Mouse (Mus musculus): ENCODE measurements around the gene Rtn4. TPM values are rescaled to one million over a fixed set of nuclear protein-coding genes. Genes with fewer than 3 reads are reported as not detected.

The Rtn4 gene
- polyA plus RNA-seq, 1 experiment from 2014 or later = 63.7 TPM

DNA sequence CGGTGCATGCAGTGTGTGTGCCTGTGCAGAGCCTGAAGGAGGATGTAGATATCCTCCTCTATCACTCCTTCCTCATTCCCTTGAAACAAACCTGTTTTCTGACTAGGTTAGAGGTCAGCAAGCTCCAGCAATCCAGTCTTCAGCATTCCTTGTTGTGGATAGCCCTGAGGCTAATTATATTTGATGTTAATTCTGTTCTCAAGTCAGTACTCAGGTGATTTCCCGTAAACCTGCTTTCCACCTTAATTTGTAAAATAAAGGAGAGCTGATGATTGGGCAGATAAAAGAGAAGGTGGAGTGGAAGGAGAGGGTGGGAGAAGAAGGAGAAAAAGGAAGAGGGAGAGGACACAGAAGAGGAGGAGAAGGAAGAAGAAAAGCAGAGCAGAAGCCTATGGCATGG is 8.5 kb upstream of the Rtn4 start:
- Histone ChIP-seq H3K27me3 (replicated peaks) (no peaks in the 10 kb centered on the region), H3K9ac (no peak overlapping the region), H3K4me1 (no peaks in the 10 kb centered on the region), H3K4me2 (no peak overlapping the region), H3K27ac (no peak overlapping the region), H3K9me3 (no peaks in the 10 kb centered on the region), H3K36me3 (no peaks in the 10 kb centered on the region), H3K4me3 (replicated peaks) (no peak overlapping the region)
- 72% methylated on average over 2 of the region's 2 CpGs for WGBS
- ATAC-seq (ENCODE audit: insufficient read depth, low FRiP score, low read depth) = no peak

GRCm38 (mm10) chr11:29686176-29686575 is 6.6 kb upstream of the Rtn4 start:
- Histone ChIP-seq H3K4me3 (replicated peaks) (no peak overlapping the region), H3K9ac (no peak overlapping the region), H3K27ac (no peak overlapping the region), H3K27me3 (replicated peaks) (no peaks in the 10 kb centered on the region), H3K4me2 (no peak overlapping the region), H3K9me3 (no peaks in the 10 kb centered on the region), H3K4me1 (no peaks in the 10 kb centered on the region), H3K36me3 (no peaks in the 10 kb centered on the region)
- ATAC-seq (ENCODE audit: insufficient read depth, low FRiP score, low read depth) = no peak
- WGBS = 82% methylated on average over 2 of the region's 2 CpGs

DNA sequence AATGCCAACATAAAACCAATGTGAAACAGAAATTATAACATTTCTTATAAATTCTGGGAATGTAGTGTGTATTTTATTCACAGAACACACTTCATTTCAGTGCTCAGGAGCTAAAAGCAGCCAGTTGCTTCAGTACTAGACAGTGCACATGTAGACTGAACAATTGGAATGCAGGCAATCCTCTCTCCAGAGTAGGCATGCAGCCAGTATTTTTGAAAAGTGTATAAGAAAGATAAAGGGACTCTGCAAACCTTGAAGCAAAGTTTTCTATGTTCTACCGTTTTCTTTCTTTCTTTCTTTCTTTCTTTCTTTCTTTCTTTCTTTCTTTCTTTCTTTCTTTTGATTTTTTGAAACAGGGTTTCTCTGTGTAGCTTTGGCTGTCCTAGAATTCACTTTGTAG is 1.2 kb upstream of the Rtn4 start:
- 70% methylated on average over 1 of the region's 1 CpGs for WGBS
- H3K27me3 ChIP-seq (replicated peaks) = no peaks in the 10 kb centered on the region
- no peak for ATAC-seq (ENCODE audit: insufficient read depth, low FRiP score, low read depth)
- H3K9me3 ChIP-seq = no peaks in the 10 kb centered on the region
- H3K4me3 ChIP-seq (replicated peaks) = no peak overlapping the region
- no peak overlapping the region for H3K9ac ChIP-seq
- 0 out of 2 replicates have a peak, but pooled peaks cover 4% of the 10 kb centered on the region for H3K4me1 ChIP-seq
- peak overlapping the region; percentile 85 for H3K27ac ChIP-seq
- H3K36me3 ChIP-seq = no peaks in the 10 kb centered on the region
- H3K4me2 ChIP-seq = no peak overlapping the region

- H3K4me1 ChIP-seq = 0 out of 2 replicates have a peak, but pooled peaks cover 4% of the 10 kb centered on the region
- peak overlapping the region; percentile 42 for H3K4me2 ChIP-seq
- no peak overlapping the region for H3K9ac ChIP-seq
- H3K4me3 ChIP-seq (replicated peaks) = peak overlapping the region; percentile 18; the same call in 1 of the 2 replicates
- no peaks in the 10 kb centered on the region for H3K36me3 ChIP-seq
- H3K27ac ChIP-seq = peak overlapping the region; percentile 85
- no peak for ATAC-seq (ENCODE audit: insufficient read depth, low FRiP score, low read depth)
- no peaks in the 10 kb centered on the region for H3K27me3 ChIP-seq (replicated peaks)
- no peaks in the 10 kb centered on the region for H3K9me3 ChIP-seq
- 12% methylated on average over 12 of the region's 12 CpGs for WGBS
These were observed 550 bp upstream of the Rtn4 start for GRCm38 (mm10) chr11:29692111-29692682.

DNA sequence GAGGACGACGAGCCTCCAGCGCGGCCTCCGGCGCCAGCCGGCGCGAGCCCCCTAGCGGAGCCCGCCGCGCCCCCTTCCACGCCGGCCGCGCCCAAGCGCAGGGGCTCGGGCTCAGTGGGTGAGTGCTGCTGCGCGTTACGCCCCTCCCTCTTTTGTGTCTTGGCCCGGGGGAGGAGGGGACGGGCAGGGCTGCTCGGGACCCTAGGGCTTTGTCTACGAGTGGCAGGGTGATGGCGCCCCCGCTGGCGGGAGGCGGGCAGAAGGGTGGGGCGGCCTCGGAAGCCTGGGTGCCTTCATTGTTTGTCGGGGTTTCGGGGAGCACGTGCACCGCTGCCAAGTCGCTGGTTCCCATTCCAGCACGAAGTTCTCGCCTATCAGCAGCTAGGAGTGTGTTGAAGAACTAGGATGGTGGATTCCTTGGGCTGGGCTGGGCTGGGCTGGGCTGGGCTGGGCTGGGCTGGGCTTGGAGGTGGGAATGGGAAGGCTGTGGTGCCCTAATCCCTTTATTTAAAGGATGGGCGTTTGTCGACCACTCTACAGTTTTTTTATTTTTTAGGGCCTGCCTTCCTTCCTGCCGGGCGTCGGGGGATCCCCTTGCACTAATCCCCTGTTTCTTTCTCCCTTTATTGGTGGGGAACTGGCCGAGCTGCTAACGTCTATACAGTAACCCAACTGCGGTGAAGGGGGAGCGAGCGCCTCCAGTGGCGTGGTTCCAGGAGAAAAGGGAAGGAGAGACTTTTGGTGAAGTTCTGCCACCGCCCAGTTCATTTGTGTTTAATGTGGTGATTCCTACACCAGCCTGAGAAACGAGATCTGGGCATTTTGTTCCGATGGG is 1.0 kb downstream of the Rtn4 start:
- 0 out of 2 replicates have a peak, but pooled peaks cover 4% of the 10 kb centered on the region for H3K4me1 ChIP-seq
- H3K9me3 ChIP-seq = no peaks in the 10 kb centered on the region
- no peaks in the 10 kb centered on the region for H3K36me3 ChIP-seq
- H3K27ac ChIP-seq = peak overlapping the region; percentile 97
- peak overlapping the region; percentile 92 for H3K4me3 ChIP-seq (replicated peaks)
- H3K27me3 ChIP-seq (replicated peaks) = no peaks in the 10 kb centered on the region
- H3K4me2 ChIP-seq = peak overlapping the region; percentile 53
- under 1% methylated on average over 53 of the region's 53 CpGs for WGBS
- H3K9ac ChIP-seq = peak overlapping the region; percentile 96
- ATAC-seq (ENCODE audit: insufficient read depth, low FRiP score, low read depth) = peak; percentile 75

- H3K36me3 ChIP-seq = no peaks in the 10 kb centered on the region
- H3K4me1 ChIP-seq = 0 out of 2 replicates have a peak, but pooled peaks cover 4% of the 10 kb centered on the region
- no peak overlapping the region for H3K27ac ChIP-seq
- H3K9me3 ChIP-seq = no peaks in the 10 kb centered on the region
- H3K4me2 ChIP-seq = no peak overlapping the region
- no peak overlapping the region for H3K4me3 ChIP-seq (replicated peaks)
- H3K27me3 ChIP-seq (replicated peaks) = no peaks in the 10 kb centered on the region
- H3K9ac ChIP-seq = no peak overlapping the region
- no peak for ATAC-seq (ENCODE audit: insufficient read depth, low FRiP score, low read depth)
These were observed 2.0 kb downstream of the Rtn4 start for GRCm38 (mm10) chr11:29694754-29695153.

DNA sequence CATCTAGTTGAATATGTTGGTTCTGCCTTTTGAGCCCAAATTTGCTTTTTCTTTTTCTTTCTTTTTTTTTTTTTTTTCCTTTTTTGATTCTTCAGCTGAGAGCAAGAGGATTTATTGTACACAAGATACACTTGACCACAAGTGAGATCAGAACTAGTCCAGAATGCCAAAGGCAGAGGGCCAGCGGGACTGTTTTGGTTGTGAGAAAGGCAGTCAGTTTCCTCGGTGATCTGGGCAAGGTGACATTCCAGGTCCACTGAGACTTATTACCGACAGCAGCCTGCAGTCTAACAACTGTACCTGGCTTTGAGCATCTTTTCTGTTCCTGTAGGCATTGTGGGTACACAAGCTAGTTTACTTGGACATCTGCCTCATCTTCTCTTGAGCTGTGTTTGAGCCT is 10.0 kb downstream of the Rtn4 start:
- no peak for ATAC-seq (ENCODE audit: insufficient read depth, low FRiP score, low read depth)
- no peaks in the 10 kb centered on the region for H3K36me3 ChIP-seq
- H3K27me3 ChIP-seq (replicated peaks) = no peaks in the 10 kb centered on the region
- no peak overlapping the region for H3K27ac ChIP-seq
- no peak overlapping the region for H3K4me2 ChIP-seq
- WGBS = 83% methylated on average over 3 of the region's 3 CpGs
- H3K4me1 ChIP-seq = no peaks in the 10 kb centered on the region
- no peaks in the 10 kb centered on the region for H3K9me3 ChIP-seq
- H3K4me3 ChIP-seq (replicated peaks) = no peak overlapping the region
- H3K9ac ChIP-seq = no peak overlapping the region

- no peak for ATAC-seq (ENCODE audit: insufficient read depth, low FRiP score, low read depth)
These were observed 12.5 kb downstream of the Rtn4 start for GRCm38 (mm10) chr11:29705263-29705662.

GRCm38 (mm10) chr11:29706845-29707244 is 14.1 kb downstream of the Rtn4 start:
- H3K36me3 ChIP-seq = no peaks in the 10 kb centered on the region
- no peak overlapping the region for H3K4me3 ChIP-seq (replicated peaks)
- 85% methylated on average over 4 of the region's 4 CpGs for WGBS
- no peaks in the 10 kb centered on the region for H3K27me3 ChIP-seq (replicated peaks)
- H3K4me2 ChIP-seq = no peak overlapping the region
- H3K4me1 ChIP-seq = no peaks in the 10 kb centered on the region
- no peak overlapping the region for H3K9ac ChIP-seq
- H3K9me3 ChIP-seq = no peaks in the 10 kb centered on the region
- ATAC-seq (ENCODE audit: insufficient read depth, low FRiP score, low read depth) = no peak
- H3K27ac ChIP-seq = no peak overlapping the region

More at GRCm38 (mm10) chr11:29705263-29705662, 12.5 kb downstream of the Rtn4 start:
- no peak overlapping the region for H3K9ac ChIP-seq
- H3K4me3 ChIP-seq (replicated peaks) = no peak overlapping the region
- H3K4me1 ChIP-seq = no peaks in the 10 kb centered on the region
- H3K27me3 ChIP-seq (replicated peaks) = no peaks in the 10 kb centered on the region
- no peaks in the 10 kb centered on the region for H3K9me3 ChIP-seq
- H3K4me2 ChIP-seq = no peak overlapping the region
- no peaks in the 10 kb centered on the region for H3K36me3 ChIP-seq
- H3K27ac ChIP-seq = no peak overlapping the region

DNA sequence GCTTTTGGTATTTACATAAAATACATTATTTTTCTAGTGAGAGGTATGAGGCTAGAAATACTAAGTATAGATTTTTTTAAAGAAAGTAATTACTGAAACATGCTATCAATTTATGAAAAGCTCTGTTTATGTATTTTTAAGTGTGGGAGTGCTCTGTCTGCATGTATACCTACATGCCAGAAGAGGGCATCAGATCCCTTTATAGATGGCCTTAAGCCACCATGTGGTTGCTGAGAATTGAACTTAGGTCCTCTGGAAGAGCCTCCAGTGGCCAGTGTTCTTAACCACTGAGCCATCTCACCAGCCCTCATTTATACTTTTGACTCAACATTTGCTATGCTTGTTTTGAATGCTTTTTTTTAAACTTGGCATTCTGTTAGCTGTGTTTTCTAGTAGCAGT is 16.8 kb downstream of the Rtn4 start:
- ATAC-seq (ENCODE audit: insufficient read depth, low FRiP score, low read depth) = no peak
- H3K9ac ChIP-seq = no peak overlapping the region
- no peaks in the 10 kb centered on the region for H3K36me3 ChIP-seq
- no peaks in the 10 kb centered on the region for H3K27me3 ChIP-seq (replicated peaks)
- no peaks in the 10 kb centered on the region for H3K4me1 ChIP-seq
- no peak overlapping the region for H3K4me3 ChIP-seq (replicated peaks)
- no peak overlapping the region for H3K4me2 ChIP-seq
- no peaks in the 10 kb centered on the region for H3K9me3 ChIP-seq
- no peak overlapping the region for H3K27ac ChIP-seq

DNA sequence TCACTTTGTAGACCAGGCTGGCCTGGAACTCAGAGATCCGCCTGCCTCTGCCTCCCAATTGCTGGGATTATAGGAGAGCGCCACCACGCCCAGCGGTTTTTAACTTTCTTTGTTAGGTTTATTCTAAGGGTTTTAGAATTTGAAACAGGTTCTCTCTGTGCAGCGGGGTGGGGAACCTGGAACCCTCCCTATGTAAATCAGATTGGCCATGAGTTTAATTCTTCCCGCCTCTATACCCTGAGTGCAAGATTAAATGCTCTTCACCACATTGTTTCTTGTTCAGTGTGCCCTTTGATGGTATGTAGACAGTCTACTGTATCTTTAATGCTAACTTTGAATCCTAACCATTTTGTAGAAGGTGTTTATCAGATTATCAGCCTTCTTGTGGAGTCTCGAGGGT is 21.4 kb downstream of the Rtn4 start:
- no peaks in the 10 kb centered on the region for H3K9me3 ChIP-seq
- no peak overlapping the region for H3K4me2 ChIP-seq
- H3K4me1 ChIP-seq = peaks cover 7% of the 10 kb centered on the region
- H3K27me3 ChIP-seq (replicated peaks) = no peaks in the 10 kb centered on the region
- no peak overlapping the region for H3K27ac ChIP-seq
- no peak for ATAC-seq (ENCODE audit: insufficient read depth, low FRiP score, low read depth)
- 88% methylated on average over 7 of the region's 7 CpGs for WGBS
- no peak overlapping the region for H3K9ac ChIP-seq
- no peaks in the 10 kb centered on the region for H3K36me3 ChIP-seq
- H3K4me3 ChIP-seq (replicated peaks) = no peak overlapping the region

DNA sequence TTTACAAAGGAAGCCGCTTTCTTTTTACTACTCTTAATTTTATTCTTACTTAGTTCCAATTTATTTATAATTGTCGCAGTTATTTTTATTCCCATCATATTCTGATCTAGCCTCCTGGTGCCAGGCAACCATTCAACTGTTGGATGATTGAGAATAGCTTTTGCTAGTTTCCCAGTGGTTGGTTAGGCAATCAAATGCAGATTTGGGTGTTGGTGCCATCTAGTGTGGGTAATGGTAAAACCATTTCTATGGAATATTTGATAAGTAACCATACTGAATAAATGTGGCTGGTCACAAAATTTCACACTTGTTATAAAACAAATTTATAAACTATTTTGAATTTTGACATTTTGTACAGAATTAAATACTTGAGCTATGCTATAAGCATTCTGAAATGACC is 22.0 kb downstream of the Rtn4 start:
- WGBS = 93% methylated on average over 2 of the region's 2 CpGs

More for the DNA sequence above, 22.0 kb downstream of the Rtn4 start:
- Histone ChIP-seq H3K27me3 (replicated peaks) (no peaks in the 10 kb centered on the region), H3K27ac (no peak overlapping the region), H3K9me3 (no peaks in the 10 kb centered on the region), H3K4me3 (replicated peaks) (no peak overlapping the region), H3K9ac (no peak overlapping the region), H3K4me2 (no peak overlapping the region), H3K4me1 (peaks cover 7% of the 10 kb centered on the region), H3K36me3 (no peaks in the 10 kb centered on the region)
- no peak for ATAC-seq (ENCODE audit: insufficient read depth, low FRiP score, low read depth)
